Mouse (Mus musculus): ENCODE results near the gene Evl. TPM values are rescaled to one million over a fixed set of nuclear protein-coding genes. Genes with fewer than 3 reads are reported as not detected.
"Not testable (repeated sequence)": the region's sequence is repeated elsewhere in the genome, so short reads cannot be mapped to it uniquely, and the experiment has no call there.

Gene Evl
- 19.1 and 33.3 TPM in 2 replicates for polyA plus RNA-seq (2012; rRNA removed)

DNA sequence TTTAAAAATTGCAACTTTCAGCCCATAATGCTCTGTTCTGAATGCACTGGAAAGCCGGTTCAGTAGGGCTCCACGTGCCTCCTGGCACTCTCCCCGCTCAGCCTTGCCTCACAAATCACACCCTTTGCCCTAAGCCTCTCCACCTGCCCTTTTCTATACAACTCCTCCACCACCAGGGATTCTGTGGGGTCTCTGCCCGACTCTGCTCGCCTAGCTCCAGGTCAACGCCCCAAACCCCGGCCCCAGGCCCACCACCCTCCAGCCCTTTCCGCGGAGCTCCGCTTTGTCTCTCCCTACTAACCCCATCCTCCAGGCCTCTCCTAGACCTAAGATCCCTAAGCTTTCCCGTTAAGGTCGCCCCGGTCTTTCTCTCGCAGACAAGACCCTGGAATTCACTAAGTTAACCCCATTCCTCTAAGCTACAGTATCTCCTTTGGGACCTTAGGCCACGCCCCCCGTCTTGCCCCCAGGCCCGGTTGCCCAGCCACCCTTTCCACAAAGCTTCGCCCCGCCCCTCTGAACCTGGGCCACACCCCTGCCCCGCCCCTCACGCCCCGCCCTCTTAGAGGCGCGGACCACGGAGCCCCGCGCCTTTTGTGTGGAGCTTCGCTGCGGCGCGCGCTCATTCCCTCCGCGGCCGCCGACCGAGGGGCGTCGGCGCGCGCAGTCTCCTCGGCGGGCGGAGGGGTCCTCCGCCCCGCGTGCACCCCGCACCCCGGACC, at the start of gene Evl:
Gene Evl, plus strand, starts transcription at position 601 of the 722 bp plus-strand sequence.
- H3K27ac ChIP-seq (ENCODE audit: insufficient read depth, low read depth, low read length), result no peak within 1 kb of the TSS
- H3K4me3 ChIP-seq (ENCODE audit: insufficient read depth, low read depth, low read length), result peak within 1 kb of the TSS; percentile 62
- WGBS, result 2% methylated on average over 50 of the region's 50 CpGs
- peak; percentile 25 for TF ChIP-seq POLR2A (IDR thresholded peaks at IDR 0.05; ENCODE audit: low read depth, low read length)
- no peak for TF ChIP-seq CTCF (conservative IDR thresholded peaks at IDR 0.05; ENCODE audit: insufficient read depth, insufficient read length, low read depth, low read length)
- peak; percentile 86 for DNase-seq
- H3K36me3 ChIP-seq (ENCODE audit: control insufficient read depth, insufficient read depth, low read length), result no peaks in the 10 kb centered on the region
- no peaks in the 10 kb centered on the region for H3K27me3 ChIP-seq (replicated peaks; ENCODE audit: control insufficient read depth, insufficient read depth, low read length)
- no peaks in the 10 kb centered on the region; the same call in 1 of the 2 replicates for H3K4me1 ChIP-seq (ENCODE audit: control insufficient read depth, insufficient read depth, low read length)

DNA sequence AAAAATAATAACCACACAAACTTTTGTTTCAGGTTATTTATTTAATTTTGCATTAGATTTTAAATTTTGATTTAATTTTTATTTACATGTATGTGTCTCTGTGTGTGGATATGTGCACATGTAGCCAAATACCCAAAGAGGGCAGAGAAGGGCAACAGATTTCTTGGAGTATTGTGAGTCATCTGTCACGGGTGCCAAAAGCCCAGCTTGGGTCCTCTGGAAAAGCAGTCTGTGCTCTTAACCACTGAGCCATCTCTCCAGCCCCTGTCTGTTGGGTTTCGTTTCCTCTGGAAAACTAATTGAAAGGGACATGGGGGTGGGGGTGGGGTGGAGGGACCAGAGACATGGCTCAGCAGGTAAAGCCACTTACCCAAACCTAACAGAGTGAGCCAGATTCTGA, 48.7 kb upstream of the Evl start:
- 92% methylated on average over 2 of the region's 2 CpGs for WGBS
- TF ChIP-seq POLR2A (IDR thresholded peaks at IDR 0.05; ENCODE audit: low read depth, low read length), result no peak
- TF ChIP-seq CTCF (conservative IDR thresholded peaks at IDR 0.05; ENCODE audit: insufficient read depth, insufficient read length, low read depth, low read length), result no peak

DNA sequence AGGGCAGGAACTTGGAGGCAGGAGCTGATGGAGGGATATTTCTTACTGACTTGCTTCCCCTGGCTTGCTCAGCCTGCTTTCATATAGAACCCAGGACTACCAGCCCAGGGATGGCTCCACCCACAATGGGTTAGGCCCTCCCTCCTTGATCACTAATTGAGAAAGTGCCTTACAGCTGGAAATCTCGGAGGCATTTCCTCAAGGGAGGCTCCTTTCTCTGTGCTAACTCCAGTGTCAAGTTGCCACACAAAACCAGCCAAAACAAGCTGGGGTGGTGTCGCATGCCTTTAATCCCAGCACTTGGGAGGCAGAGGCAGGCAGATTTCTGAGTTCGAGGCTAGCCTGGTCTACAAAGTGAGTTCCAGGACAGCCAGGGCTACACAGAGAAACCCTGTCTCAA, 47.5 kb upstream of the Evl start:
- not testable (repeated sequence) for H3K27ac ChIP-seq (ENCODE audit: insufficient read depth, low read depth, low read length); H3K4me1 ChIP-seq (ENCODE audit: control insufficient read depth, insufficient read depth, low read length); H3K4me3 ChIP-seq (ENCODE audit: insufficient read depth, low read depth, low read length); H3K36me3 ChIP-seq (ENCODE audit: control insufficient read depth, insufficient read depth, low read length); DNase-seq; H3K27me3 ChIP-seq (replicated peaks; ENCODE audit: control insufficient read depth, insufficient read depth, low read length)
- WGBS, result 82% methylated on average over 3 of the region's 3 CpGs

More for the DNA sequence above, 48.7 kb upstream of the Evl start:
- Histone ChIP-seq H3K36me3 (ENCODE audit: control insufficient read depth, insufficient read depth, low read length) (no peaks in the 10 kb centered on the region), H3K27ac (ENCODE audit: insufficient read depth, low read depth, low read length) (no peak overlapping the region), H3K4me3 (ENCODE audit: insufficient read depth, low read depth, low read length) (no peak overlapping the region), H3K27me3 (replicated peaks; ENCODE audit: control insufficient read depth, insufficient read depth, low read length) (no peaks in the 10 kb centered on the region), H3K4me1 (ENCODE audit: control insufficient read depth, insufficient read depth, low read length) (peaks cover 5% of the 10 kb centered on the region; the same call in 1 of the 2 replicates)
- no peak for DNase-seq

DNA sequence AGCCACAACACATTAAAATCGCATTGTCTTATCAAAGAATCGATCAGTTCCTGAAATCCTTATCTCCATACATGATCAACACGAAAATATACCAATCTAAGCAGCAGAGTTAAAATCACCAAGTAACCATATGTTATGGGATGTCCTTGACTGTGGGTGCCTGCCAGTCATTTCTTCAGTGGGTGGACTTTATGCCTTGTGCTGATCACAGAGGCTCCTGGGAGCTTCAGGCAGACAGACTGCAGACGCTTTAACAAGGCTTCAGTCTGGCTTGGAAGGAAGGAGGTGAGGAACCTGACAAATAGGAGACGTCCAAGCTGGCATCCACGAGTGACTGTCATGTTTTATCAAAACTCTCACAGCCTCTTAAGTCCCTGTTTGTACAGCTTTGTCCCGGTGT, 43.9 kb upstream of the Evl start:
- no peaks in the 10 kb centered on the region for H3K27me3 ChIP-seq (replicated peaks; ENCODE audit: control insufficient read depth, insufficient read depth, low read length)
- 72% methylated on average over 7 of the region's 7 CpGs for WGBS
- H3K36me3 ChIP-seq (ENCODE audit: control insufficient read depth, insufficient read depth, low read length), result no peaks in the 10 kb centered on the region
- TF ChIP-seq CTCF (conservative IDR thresholded peaks at IDR 0.05; ENCODE audit: insufficient read depth, insufficient read length, low read depth, low read length) (no peak), POLR2A (IDR thresholded peaks at IDR 0.05; ENCODE audit: low read depth, low read length) (no peak)
- no peak overlapping the region for H3K4me3 ChIP-seq (ENCODE audit: insufficient read depth, low read depth, low read length)
- DNase-seq, result no peak
- H3K4me1 ChIP-seq (ENCODE audit: control insufficient read depth, insufficient read depth, low read length), result no peaks in the 10 kb centered on the region
- H3K27ac ChIP-seq (ENCODE audit: insufficient read depth, low read depth, low read length), result no peak overlapping the region

DNA sequence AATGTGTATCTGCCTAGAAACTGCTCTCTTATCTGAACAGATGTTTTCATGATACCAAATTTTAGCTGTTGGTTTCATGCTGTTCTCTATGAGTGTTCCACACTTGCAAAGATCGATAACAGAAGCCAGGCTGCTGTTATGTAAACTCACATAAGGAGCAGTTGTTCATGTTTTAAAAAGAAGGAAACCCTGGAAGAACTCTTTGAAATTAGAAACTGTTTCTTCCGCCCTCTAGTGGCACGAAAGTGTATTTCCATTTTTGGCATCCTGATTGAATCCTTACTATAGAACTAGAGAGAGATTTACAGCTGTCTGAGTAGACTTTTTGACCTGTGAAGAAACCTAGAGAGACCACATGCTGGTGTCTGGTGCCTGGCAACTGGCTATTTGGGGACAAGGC, 43.5 kb upstream of the Evl start:
- TF ChIP-seq POLR2A (IDR thresholded peaks at IDR 0.05; ENCODE audit: low read depth, low read length) (no peak), CTCF (conservative IDR thresholded peaks at IDR 0.05; ENCODE audit: insufficient read depth, insufficient read length, low read depth, low read length) (no peak)
- no peak overlapping the region for H3K4me3 ChIP-seq (ENCODE audit: insufficient read depth, low read depth, low read length)
- 4% methylated on average over 3 of the region's 3 CpGs for WGBS
- DNase-seq, result peak; percentile 35
- H3K27me3 ChIP-seq (replicated peaks; ENCODE audit: control insufficient read depth, insufficient read depth, low read length), result no peaks in the 10 kb centered on the region
- no peak overlapping the region for H3K27ac ChIP-seq (ENCODE audit: insufficient read depth, low read depth, low read length)
- H3K36me3 ChIP-seq (ENCODE audit: control insufficient read depth, insufficient read depth, low read length), result no peaks in the 10 kb centered on the region
- no peaks in the 10 kb centered on the region for H3K4me1 ChIP-seq (ENCODE audit: control insufficient read depth, insufficient read depth, low read length)

DNA sequence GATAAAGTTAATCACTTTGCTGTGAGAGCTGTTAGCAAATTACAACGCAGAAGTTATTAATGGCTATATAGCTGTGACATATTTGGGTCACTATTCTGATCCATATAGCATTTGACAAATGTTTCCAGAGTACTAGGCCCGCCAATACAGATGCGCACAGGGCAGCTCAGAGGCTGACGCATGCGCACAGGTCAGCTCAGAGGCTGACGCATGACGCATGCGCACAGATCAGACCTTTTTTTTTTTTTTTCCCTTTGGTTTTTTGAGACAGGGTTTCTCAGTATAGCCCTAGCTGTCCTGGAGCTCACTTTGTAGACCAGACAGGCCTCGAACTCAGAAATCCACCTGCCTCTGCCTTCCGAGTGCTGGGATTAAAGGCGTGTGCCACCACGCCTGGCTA, 39.1 kb upstream of the Evl start:
- Histone ChIP-seq H3K4me1 (ENCODE audit: control insufficient read depth, insufficient read depth, low read length) (no peaks in the 10 kb centered on the region), H3K27me3 (replicated peaks; ENCODE audit: control insufficient read depth, insufficient read depth, low read length) (no peaks in the 10 kb centered on the region), H3K4me3 (ENCODE audit: insufficient read depth, low read depth, low read length) (no peak overlapping the region), H3K36me3 (ENCODE audit: control insufficient read depth, insufficient read depth, low read length) (no peaks in the 10 kb centered on the region), H3K27ac (ENCODE audit: insufficient read depth, low read depth, low read length) (no peak overlapping the region)
- 95% methylated on average over 12 of the region's 12 CpGs for WGBS
- no peak for DNase-seq
- no peak for TF ChIP-seq POLR2A (IDR thresholded peaks at IDR 0.05; ENCODE audit: low read depth, low read length)
- TF ChIP-seq CTCF (conservative IDR thresholded peaks at IDR 0.05; ENCODE audit: insufficient read depth, insufficient read length, low read depth, low read length), result no peak

DNA sequence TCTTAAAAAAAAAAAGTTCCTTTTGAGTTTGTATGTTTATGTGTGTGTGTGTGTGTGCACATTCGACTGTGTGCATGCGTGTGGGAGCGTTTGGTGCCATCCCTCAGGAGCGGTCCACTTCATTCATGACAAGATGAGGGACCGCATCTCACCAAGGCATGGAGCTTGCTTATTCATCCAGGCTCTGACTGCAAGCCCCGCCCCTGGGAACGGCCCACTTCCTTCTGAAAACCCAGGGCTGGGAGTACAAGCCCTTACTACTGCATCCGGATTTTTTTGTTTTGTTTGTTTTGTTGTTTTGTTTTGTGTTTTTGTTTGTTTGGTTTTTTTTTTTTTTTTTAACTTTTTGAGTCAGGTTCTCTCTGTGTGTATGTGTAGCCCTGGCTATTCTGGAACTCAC, 35.1 kb upstream of the Evl start:
- 63% methylated on average over 8 of the region's 8 CpGs for WGBS
- Histone ChIP-seq H3K27me3 (replicated peaks; ENCODE audit: control insufficient read depth, insufficient read depth, low read length) (no peaks in the 10 kb centered on the region), H3K27ac (ENCODE audit: insufficient read depth, low read depth, low read length) (no peak overlapping the region), H3K36me3 (ENCODE audit: control insufficient read depth, insufficient read depth, low read length) (no peaks in the 10 kb centered on the region), H3K4me3 (ENCODE audit: insufficient read depth, low read depth, low read length) (no peak overlapping the region), H3K4me1 (ENCODE audit: control insufficient read depth, insufficient read depth, low read length) (no peaks in the 10 kb centered on the region)
- DNase-seq, result peak; percentile 32
- TF ChIP-seq POLR2A (IDR thresholded peaks at IDR 0.05; ENCODE audit: low read depth, low read length) (no peak), CTCF (conservative IDR thresholded peaks at IDR 0.05; ENCODE audit: insufficient read depth, insufficient read length, low read depth, low read length) (no peak)

All from kidney, adult 2 months (tissue).